Mouse (Mus musculus) effector memory CD4-positive, alpha-beta T cell, adult 5 months (primary cell): ENCODE results near the gene Ubap1l. TPM values are rescaled to one million over a fixed set of nuclear protein-coding genes. Genes with fewer than 3 reads are reported as not detected.

Experiments
- polyA plus RNA-seq: library from polyadenylated mRNA; unstranded; fragments of 100-300 nt; shearing (Covaris generic); gene quantifications from one replicate; pipeline ENCODE4 v1.2.1, GENCODE M21; 2017

The Ubap1l gene
- polyA plus RNA-seq, result not detected

DNA sequence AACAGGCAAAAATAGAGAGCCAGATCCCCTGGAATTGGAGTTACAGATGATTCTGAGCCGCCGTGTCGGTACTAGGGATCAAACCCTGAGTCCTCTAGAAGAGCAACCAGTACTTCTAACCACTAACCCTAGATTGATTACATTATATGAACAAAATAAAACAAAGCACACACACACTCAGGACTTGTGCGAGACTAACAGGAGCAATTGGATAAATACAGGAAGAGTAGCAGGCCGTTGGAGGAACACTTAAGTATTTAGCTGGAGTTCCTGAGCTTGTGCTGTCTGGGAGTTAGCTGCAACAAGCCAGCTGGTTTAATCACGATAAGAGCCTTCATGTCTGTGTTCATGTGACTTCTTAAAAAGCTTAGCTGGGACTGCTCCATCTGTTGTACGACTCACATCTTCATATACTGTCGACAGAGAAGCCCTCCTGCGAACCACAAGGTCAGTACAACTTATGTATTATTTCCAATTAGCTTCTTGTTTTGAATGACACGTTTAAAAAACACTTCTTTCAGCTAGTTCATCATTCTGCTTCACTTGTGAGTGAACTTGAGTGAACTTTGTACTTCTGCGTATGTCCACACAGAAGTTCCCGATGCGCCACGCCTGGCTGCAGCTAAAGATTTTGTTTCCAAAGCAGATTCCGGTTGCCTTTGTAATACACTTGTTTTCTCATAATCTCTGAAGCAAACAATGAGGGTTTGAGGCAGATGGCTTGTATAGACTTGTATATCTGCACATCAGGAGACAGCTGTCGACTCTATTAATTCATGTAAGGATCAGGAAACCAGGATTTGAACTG lies at the start of gene Ubap1l:
Ubap1l (plus strand) TSS at position 401 of the 808 bp plus-strand sequence.

DNA sequence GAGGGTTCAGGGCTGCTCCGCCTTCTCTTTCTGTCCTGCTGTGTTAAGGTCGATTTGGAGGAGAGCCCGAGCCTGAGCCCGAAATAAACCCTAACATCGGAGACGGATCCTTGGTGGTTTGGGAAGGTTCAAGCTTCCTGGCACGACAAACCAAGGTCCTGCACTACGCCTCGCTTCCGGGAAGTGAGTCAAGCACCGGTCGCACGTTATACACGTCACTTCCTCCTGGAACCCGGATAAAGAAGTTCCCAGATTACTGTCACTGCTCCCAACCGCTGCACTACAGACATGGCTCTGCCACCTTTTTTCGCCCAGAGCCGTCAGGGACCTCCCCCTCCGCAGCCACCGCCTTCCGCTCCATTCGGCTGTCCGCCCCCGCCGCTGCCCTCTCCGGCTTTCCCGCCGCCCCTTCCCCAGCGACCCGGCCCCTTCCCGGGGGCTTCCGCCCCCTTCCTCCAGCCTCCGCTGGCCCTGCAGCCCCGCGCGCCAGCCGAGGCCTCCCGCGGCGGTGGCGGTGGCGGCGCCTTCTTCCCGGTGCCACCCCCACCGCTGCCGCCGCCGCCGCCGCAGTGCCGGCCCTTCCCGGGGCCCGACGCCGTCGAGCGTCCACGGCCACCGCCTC lies 14.9 kb upstream of the Ubap1l start, which contains the start of gene Pdcd7:
Pdcd7 (plus strand) TSS at position 251 of the 622 bp plus-strand sequence.

DNA sequence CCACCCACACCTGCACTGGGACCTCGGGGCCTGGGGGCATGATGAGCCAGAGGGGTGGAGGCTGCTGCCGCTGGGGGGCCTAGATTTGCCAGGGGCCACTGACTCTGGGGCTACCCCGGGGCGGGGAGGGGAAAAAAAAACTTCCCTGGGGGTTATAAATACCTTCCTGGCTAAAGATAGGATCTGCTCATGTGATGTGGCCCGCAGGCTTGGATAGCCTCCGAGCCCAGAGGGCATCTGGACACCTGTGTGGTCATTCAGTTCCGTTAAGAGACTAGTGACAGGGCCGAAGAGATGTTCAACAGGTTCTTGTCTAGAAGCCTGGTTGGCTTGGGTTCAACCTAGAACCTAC lies 30.7 kb downstream of the Ubap1l start, which contains the start of gene Kbtbd13:
Kbtbd13 (minus strand) TSS at position 40 of the 352 bp plus-strand sequence.

DNA sequence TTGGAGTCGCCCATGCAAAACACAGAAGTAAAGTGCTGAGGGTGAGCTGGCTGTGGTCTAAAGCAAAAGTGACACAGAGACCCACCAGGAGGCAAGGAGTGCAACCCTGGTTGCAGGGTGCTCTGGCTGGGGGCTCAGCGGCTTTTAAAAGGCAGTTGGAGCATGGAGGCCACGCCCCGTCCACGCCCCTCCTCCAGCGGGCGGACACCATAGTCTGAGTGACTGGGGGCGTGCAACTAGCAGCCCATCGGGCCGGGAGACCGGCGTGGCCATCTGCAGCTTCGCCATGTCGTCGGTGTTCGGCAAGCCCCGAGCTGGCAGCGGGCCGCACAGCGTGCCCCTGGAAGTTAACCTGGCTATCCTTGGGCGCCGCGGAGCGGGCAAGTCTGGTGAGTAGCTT lies 37.4 kb downstream of the Ubap1l start, which contains the start of gene Rasl12:
Rasl12 (plus strand) TSS at position 228 of the 400 bp plus-strand sequence.

DNA sequence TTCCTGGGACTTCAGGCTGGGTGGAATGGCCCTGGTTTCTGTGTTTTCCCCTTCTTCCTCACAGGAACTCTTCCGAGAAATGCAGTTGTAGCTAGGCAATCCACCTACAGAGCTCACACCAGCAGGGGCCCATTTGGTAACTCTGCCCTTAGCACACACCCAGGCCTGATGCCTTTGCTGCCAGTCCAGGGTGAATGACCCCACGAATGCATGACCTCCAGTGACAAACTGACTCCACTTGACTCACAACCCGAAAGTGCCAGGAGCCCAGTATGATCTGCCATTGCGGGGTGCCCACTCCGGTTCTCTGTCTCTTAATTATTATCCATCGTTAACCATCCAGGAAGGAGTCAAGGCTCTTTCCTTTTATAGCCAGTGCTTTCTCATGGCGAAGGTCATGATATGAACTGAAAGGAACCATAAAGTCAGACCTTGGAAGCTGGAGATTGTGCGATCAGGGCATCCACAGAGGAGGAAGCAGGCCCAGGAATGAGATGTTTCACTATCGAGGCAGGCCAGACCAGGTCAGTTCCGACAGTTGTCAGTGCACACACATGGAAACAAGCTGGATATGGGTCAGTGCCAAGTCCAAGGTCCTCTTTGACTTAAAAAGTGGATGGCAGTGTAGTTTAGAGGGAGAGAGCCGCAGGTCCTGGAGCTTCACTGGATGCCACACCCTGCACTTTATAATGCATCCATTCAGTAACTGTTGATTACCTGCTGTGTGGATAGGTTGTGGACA lies 62.1 kb downstream of the Ubap1l start, which contains the start of gene Slc51b:
Slc51b (minus strand) TSS at position 196 of the 742 bp plus-strand sequence.

Other genes starting within 250 kb of the Ubap1l start
- not detected for gene Igdcc3, start 219.9 kb upstream of the Ubap1l start, polyA plus RNA-seq
- gene Parp16, start 165.7 kb upstream of the Ubap1l start, polyA plus RNA-seq, result 10.1 TPM
- gene Cilp, start 95.9 kb upstream of the Ubap1l start, polyA plus RNA-seq, result not detected
- 27.9 TPM for gene Clpx, start 66.8 kb upstream of the Ubap1l start, polyA plus RNA-seq
- 23.4 TPM for gene Pdcd7, start 14.9 kb upstream of the Ubap1l start, polyA plus RNA-seq
- gene Kbtbd13, start 30.6 kb downstream of the Ubap1l start, polyA plus RNA-seq, result not detected
- gene Rasl12, start 37.5 kb downstream of the Ubap1l start, polyA plus RNA-seq, result not detected
- gene Slc51b, start 61.9 kb downstream of the Ubap1l start, polyA plus RNA-seq, result not detected
- gene Mtfmt, start 74.7 kb downstream of the Ubap1l start, polyA plus RNA-seq, result 25.9 TPM
- gene Spg21, start 99.9 kb downstream of the Ubap1l start, polyA plus RNA-seq, result 79.2 TPM
- not detected for gene Ankdd1a, start 159.2 kb downstream of the Ubap1l start, polyA plus RNA-seq
- gene Plekho2, start 219.0 kb downstream of the Ubap1l start, polyA plus RNA-seq, result 44.6 TPM
- gene Pif1, start 226.1 kb downstream of the Ubap1l start, polyA plus RNA-seq, result 0.11 TPM